Mouse (Mus musculus) macrophage (primary cell): ENCODE data around the gene Cryba1. TPM values are rescaled to one million over a fixed set of nuclear protein-coding genes. Genes with fewer than 3 reads are reported as not detected.

ENCODE experiments used
- H3K27ac ChIP-seq: fragments of 350-480 bp; formaldehyde crosslinking; 2 replicates; pipeline ENCODE4 v1.9.0; 2021
- H3K36me3 ChIP-seq: fragments of 350-480 bp; formaldehyde crosslinking; 2 replicates; pipeline ENCODE4 v1.9.0; 2021; ENCODE audit errors: inconsistent target
- H3K4me3 ChIP-seq: fragments of 350-480 bp; formaldehyde crosslinking; 2 replicates; pipeline ENCODE4 v1.9.0; 2021; ENCODE audit errors: inconsistent target
- H3K79me2 ChIP-seq: fragments of 350-480 bp; formaldehyde crosslinking; 2 replicates; pipeline ENCODE4 v1.9.0; 2021; ENCODE audit errors: inconsistent target
- WGBS: methylation state at CpG from one replicate; pipeline ENCODE4 v1.1.7; 2026; ENCODE audit warnings: inconsistent platforms; ENCODE audit not compliant: missing documents; 5-methylcytosine and 5-hydroxymethylcytosine counted together
- polyA plus RNA-seq: library from polyadenylated mRNA; stranded (reverse); fragments of 250-400 nt; gene quantifications from 3 replicates; pipeline ENCODE4 v1.2.4, GENCODE M21; 2018; ENCODE audit warnings: inconsistent platforms
- total RNA-seq, 78 experiments: library from RNA; depleted of rRNA; stranded (reverse); fragments of 250-400 nt; gene quantifications; 1 replicate in 9 of 78; 2 replicates in 24 of 78; 3 replicates in 43 of 78; 4 replicates in 2 of 78; pipeline ENCODE4 v1.2.4; 2018; ENCODE audit warnings: inconsistent platforms in 56 of 78

The Cryba1 gene
- total RNA-seq (2018; cell fraction: chromatin; rRNA removed), result not detected
- not detected for total RNA-seq (2018; cell fraction: cytosol; rRNA removed)
- not detected for total RNA-seq (2018; cell fraction: nucleus; rRNA removed)
- not detected in 3 replicates for polyA plus RNA-seq

DNA sequence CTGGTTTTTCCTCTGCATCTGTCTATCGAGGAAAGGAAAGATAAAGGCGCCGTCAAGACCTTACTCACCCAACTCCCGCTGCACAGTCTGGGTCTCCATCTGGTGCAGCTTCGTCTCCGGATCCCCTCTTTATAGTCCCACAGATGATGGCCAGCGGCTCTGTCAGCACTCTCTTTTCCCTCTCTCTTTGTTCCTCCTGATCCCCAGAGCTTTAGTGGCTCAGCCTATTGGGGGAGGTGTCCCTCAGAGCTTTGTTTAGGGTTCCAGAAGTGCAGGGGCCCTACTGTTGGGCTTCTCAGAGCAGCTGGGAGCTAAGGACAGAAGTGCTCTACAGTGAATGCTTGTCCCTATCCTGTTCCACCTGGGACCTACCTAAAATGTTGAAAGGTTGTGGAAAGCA lies at the start of gene Cryba1:
Gene Cryba1 (minus strand): TSS at position 101 of the 400 bp plus-strand sequence.
- H3K27ac ChIP-seq, result no peak within 1 kb of the TSS
- WGBS, result 93% methylated on average over 7 of the region's 7 CpGs
- no peaks in the 10 kb centered on the region for H3K36me3 ChIP-seq
- no peak within 1 kb of the TSS for H3K4me3 ChIP-seq
- no peaks in the 10 kb centered on the region for H3K79me2 ChIP-seq

DNA sequence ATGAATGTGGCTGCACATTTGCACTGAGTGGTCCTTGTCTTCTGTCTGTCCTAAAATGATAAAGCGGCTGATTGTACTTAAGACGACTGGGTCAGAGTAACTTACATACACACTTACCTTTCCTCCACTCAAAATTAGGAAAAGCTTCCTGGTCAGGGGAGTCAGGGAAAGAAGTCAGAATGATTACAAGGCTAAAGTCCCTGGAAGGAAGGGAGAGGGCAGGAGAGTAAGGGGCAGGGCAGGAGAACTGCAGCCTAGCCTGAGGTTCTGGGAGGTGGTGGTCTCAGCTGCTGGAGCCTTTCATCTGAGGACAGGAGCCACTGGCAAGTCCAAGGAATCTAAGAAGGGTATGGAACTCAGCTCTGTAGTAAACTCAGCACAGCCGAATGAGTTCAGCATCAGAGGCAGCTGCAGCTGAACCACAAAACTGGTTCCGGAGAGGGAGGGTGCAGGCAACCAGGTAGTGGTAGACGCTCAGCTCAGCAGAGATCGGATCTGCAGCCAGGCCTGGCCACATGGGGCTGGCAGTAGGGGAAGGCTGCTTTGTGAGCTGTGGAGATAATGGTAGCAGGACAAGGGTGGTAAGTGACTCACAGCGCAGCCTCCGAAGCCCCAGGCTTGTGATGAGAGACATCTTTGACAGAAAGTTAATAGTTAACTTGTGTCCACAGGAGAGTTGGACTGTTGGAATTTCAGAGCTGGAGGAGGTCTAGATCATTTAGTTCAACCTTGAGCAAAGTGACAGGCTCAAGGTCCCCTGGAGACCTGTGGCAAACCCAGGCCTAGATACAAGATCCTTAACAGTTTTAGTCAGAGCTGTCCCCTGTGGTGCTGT lies 47.0 kb upstream of the Cryba1 start:
- Histone ChIP-seq H3K79me2 (no peaks in the 10 kb centered on the region), H3K36me3 (no peaks in the 10 kb centered on the region), H3K4me3 (no peak overlapping the region), H3K27ac (no peak overlapping the region)
- 62% methylated on average over 8 of the region's 8 CpGs for WGBS

DNA sequence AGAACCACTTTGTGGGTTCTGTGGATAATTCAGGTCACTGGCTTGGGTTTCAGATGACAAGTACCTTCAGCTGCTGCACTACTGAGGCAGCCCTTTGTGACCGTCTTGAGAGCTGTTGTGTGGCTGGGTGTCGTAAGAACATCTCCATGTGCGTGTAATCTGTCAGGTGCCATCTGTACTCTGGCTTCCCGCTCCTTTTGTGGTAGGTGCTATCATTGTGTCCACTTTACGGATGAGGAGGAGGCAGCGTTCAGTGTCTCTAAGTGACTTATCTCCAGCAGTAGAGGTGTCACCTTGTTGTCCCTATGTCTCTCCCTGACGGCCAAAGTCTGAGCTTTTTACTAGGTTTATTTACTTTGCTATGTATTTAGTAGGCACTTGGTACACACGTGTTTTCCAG lies 45.3 kb upstream of the Cryba1 start:
- Histone ChIP-seq H3K36me3 (no peaks in the 10 kb centered on the region), H3K27ac (no peak overlapping the region), H3K4me3 (no peak overlapping the region), H3K79me2 (no peaks in the 10 kb centered on the region)
- WGBS, result 91% methylated on average over 8 of the region's 8 CpGs

DNA sequence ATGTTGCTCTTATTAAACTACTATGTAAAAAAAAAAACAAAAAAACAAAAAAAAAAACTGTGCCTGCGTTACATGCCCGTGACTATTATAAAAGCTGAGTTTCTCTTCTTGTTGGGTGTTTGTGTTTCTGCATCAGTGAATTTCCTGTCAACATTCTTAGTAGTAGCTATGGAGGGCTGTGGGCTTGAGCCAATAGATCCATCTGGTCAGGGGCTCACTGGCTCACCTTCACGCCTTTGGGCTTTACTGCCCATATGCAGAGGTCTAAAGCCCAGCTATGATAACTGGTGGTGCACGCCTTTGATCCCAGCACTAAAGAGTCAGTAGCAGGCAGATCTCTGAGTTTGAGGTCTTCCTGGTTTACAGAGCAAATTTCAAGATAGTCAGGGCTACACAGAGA lies 44.4 kb upstream of the Cryba1 start:
- H3K79me2 ChIP-seq, result no peaks in the 10 kb centered on the region
- H3K27ac ChIP-seq, result no peak overlapping the region
- 97% methylated on average over 4 of the region's 4 CpGs for WGBS

DNA sequence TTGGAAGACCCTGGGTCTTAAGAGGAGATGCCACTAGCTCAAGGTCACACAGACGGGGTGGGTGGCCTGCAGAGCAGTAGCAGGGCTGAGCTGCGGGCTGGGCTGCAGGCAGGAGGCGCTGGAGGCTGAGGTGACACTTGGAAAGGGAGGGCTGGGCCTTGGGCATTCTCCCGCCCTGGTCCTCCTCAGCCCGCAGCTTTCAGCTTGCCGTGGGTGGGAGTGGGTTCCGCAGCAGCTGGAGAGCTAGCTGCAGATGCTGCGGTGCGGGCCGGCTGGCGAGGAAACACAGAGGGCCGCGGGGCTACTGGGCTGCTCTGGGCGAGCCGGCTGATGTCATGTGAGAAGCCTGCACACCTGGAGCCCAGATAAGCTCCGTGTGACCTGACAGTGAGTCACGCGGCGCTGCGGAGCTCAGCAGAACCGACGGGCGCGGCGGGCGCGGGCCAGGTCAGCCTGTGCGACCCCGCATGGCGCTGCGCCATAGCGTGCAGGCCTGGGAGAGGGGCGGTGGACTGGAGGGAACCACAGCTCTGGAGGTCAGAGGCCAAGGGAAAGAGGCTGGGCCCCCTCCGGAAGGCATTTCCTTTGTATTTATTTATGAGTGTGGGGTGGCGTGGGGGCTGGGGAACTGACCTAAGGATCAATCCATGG lies 41.4 kb upstream of the Cryba1 start:
- H3K4me3 ChIP-seq, result no peak overlapping the region
- WGBS, result 26% methylated on average over 34 of the region's 35 CpGs
- no peak overlapping the region for H3K27ac ChIP-seq

More for the DNA sequence above, 44.4 kb upstream of the Cryba1 start:
- Histone ChIP-seq H3K36me3 (no peaks in the 10 kb centered on the region), H3K4me3 (no peak overlapping the region)

GRCm38 (mm10) chr11:77765459-77765777 lies 40.3 kb upstream of the Cryba1 start:
- no peaks in the 10 kb centered on the region for H3K79me2 ChIP-seq
- H3K27ac ChIP-seq, result no peak overlapping the region
- 83% methylated on average over 4 of the region's 4 CpGs for WGBS
- no peaks in the 10 kb centered on the region for H3K36me3 ChIP-seq
- H3K4me3 ChIP-seq, result no peak overlapping the region

More for the DNA sequence above, 41.4 kb upstream of the Cryba1 start:
- Histone ChIP-seq H3K36me3 (no peaks in the 10 kb centered on the region), H3K79me2 (no peaks in the 10 kb centered on the region)

- H3K27ac ChIP-seq, result no peak overlapping the region
- H3K36me3 ChIP-seq, result no peaks in the 10 kb centered on the region
- H3K4me3 ChIP-seq, result no peak overlapping the region
- WGBS, result 66% methylated on average over 9 of the region's 9 CpGs
- no peaks in the 10 kb centered on the region for H3K79me2 ChIP-seq
Measured at GRCm38 (mm10) chr11:77764694-77765458, 39.8 kb upstream of the Cryba1 start.

DNA sequence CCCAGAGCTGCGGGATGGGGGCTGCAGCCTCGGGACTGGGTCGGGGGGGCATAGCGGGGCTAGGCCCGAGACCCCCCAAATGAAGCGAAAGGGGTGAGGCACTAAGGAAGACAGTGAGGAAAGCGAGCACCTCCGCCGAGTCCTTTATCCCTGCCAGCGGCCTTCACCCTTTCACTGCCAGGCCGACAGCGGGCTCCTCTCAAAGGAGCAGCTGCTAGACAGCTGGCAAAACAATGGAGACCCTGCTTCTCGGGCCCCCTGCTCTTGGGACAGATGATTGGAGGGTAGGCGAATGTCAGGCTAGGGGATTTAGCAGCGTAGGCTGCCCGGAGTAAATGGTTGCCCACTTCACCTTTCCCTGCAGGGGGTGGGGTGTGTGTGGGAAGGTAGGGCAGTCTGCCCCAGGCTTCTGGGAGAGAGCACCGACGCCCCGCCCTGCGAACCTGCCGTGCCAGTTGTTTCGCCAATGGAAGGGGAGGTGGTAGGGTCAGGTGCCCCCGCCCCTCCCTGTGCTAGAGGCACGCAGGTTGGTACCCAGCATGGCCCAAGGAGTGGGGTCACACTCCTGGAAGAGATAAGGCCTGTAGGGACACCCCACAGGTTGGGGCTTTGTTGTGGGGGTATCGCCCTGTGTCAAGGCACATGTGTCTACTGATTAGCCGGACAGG lies 38.7 kb upstream of the Cryba1 start:
- Histone ChIP-seq H3K4me3 (peak overlapping the region; percentile 32), H3K27ac (no peak overlapping the region), H3K36me3 (no peaks in the 10 kb centered on the region), H3K79me2 (no peaks in the 10 kb centered on the region)
- WGBS, result 20% methylated on average over 26 of the region's 26 CpGs

DNA sequence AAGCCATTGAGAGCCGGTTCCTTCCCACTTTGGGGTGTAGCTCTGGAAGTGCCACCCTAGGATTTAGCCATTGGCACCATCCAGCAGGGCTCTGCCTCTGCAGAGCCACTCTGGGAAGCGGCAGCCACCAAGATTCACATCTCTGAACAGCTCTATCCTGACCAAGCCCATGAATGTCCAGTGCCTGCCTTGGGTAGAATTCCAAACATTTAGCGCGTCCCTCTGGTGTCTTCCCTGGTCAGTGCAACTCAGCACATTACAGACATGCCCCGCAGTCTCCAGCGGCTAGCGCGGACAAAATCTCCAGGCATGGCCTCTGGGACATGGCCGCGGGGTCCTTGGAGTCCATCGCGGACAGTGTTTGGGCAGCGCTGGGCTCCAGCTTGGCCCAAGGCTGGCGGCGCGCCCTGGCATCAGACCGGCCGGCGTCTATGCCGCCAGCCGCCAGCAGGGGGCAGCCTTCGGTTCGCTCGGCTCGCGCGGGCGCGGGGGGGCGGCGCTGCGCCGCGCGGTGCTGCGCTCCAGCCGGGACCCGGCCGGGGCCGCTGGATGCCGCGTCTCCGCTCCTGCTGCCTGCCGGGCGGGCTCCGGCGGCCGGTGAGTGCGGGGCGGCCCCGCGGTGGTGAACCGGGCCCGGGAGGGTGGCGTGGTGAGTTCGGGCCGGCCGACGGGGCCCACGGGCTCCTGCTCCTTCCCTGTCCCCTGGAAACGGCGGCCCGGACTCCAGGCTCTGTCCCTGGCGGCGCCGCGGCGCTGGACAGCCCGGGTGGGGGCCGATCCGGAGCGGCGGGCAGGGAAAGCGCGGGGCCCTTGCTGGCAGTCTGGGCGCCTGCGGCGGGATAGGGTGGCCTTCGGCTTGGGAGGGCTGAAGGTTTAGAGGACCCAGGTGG lies 37.9 kb upstream of the Cryba1 start, which contains the start of gene Myo18a:
Gene Myo18a (plus strand): TSS at position 464 of the 890 bp plus-strand sequence.
- peak within 1 kb of the TSS; percentile 32 for H3K4me3 ChIP-seq
- H3K27ac ChIP-seq, result no peak within 1 kb of the TSS
- no peaks in the 10 kb centered on the region for H3K79me2 ChIP-seq
- no peaks in the 10 kb centered on the region for H3K36me3 ChIP-seq
- WGBS, result 2% methylated on average over 60 of the region's 79 CpGs

- Histone ChIP-seq H3K36me3 (no peaks in the 10 kb centered on the region), H3K4me3 (no peak overlapping the region), H3K79me2 (no peaks in the 10 kb centered on the region), H3K27ac (no peak overlapping the region)
- 35% methylated on average over 4 of the region's 4 CpGs for WGBS
Measured at GRCm38 (mm10) chr11:77760031-77760430, 34.9 kb upstream of the Cryba1 start.

GRCm38 (mm10) chr11:77753469-77753868 lies 28.4 kb upstream of the Cryba1 start:
- no peak overlapping the region for H3K4me3 ChIP-seq
- H3K36me3 ChIP-seq, result no peaks in the 10 kb centered on the region
- WGBS, result 95% methylated on average over 3 of the region's 3 CpGs
- H3K27ac ChIP-seq, result no peak overlapping the region
- H3K79me2 ChIP-seq, result no peaks in the 10 kb centered on the region

DNA sequence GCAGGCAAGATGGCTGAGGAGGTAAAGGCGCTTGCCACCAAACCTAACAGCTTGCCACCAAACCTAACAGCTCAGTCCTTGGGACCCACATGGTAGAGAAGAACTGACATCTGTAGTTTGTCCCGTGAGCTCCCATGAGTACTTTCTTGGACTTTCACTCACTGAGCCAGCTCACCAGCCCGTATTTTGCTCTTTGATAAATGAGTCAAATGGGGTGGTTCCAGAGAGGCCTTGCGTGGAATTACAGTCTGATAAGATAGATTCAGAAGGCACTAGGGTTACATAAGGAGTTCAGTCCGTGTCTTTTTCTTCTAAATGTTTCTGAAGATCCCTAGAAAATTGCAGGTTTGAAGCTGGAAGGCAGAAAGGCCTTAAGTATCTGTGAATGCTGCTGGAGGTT lies 27.4 kb upstream of the Cryba1 start:
- WGBS, result 92% methylated on average over 5 of the region's 5 CpGs
- Histone ChIP-seq H3K4me3 (no peak overlapping the region), H3K79me2 (no peaks in the 10 kb centered on the region), H3K27ac (no peak overlapping the region), H3K36me3 (no peaks in the 10 kb centered on the region)

DNA sequence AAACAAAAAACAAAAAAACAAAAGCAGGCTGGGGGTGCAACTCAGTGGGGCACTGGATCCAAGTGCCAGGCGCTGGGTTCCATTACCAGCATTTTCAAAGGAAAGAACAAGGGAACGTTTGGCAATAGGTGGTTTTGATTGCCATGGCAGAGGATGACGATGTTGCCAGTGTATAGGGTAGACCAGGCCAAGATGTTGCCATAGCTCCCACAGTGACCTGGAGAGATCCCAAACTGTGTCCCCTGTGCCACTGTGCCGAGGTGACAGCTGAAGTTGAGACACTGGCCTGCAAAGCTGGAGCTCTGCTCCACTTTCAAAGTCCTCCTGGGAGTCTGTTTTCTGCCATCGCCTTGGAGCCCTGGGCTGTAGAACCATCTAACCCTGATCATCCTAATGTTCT lies 23.9 kb upstream of the Cryba1 start:
- 88% methylated on average over 4 of the region's 5 CpGs for WGBS
- Histone ChIP-seq H3K36me3 (no peaks in the 10 kb centered on the region), H3K79me2 (no peaks in the 10 kb centered on the region), H3K27ac (no peak overlapping the region), H3K4me3 (no peak overlapping the region)
